Mouse (Mus musculus) ovary, adult 10 weeks (tissue): ENCODE results near the gene Gja1. TPM values are rescaled to one million over a fixed set of nuclear protein-coding genes. Genes with fewer than 3 reads are reported as not detected.

Experiments used
- polyA plus RNA-seq: library from polyadenylated mRNA; stranded (reverse); fragments of 350-450 nt; fragmentation: Illumina TruSeq; extraction: RNeasy Lipid Tissue Mini Kit (QIAGEN cat#74804); gene quantifications from one replicate; pipeline ENCODE4 v1.2.3, GENCODE M21; 2014

Gja1 gene
- polyA plus RNA-seq, result 4,350 TPM

GRCm38 (mm10) chr10:56377097-56377965, at the start of gene Gja1:
Gene Gja1, plus strand, starts transcription at chr10:56377330.

Other genes with a start within 250 kb of the Gja1 start
- gene Tbc1d32, start 148.6 kb upstream of the Gja1 start, polyA plus RNA-seq, result 22.9 TPM